Mouse (Mus musculus) layer of hippocampus, adult 8-10 months (tissue): ENCODE results near the gene Wdr89. TPM values are rescaled to one million over a fixed set of nuclear protein-coding genes. Genes with fewer than 3 reads are reported as not detected.
"Not testable (repeated sequence)": the region's sequence is repeated elsewhere in the genome, so short reads cannot be mapped to it uniquely, and the experiment has no call there.

ENCODE experiments used
- DNase-seq, 2 experiments: peaks; one replicate each; pipeline ENCODE4 v3.0.0; 2022; ENCODE audit warnings: low spot score in 2 of 2
- total RNA-seq, 4 experiments: library from RNA; stranded (reverse); gene quantifications; 2 replicates each; pipeline ENCODE4 v1.2.4; 2022

The Wdr89 gene
- 1 to 10 TPM; 3.3 to 4.0 (median 3.5) TPM for total RNA-seq

GRCm38 (mm10) chr12:75669258-75670106 is at the start of gene Wdr89:
Gene Wdr89 (minus strand): TSS chr12:75669537.
- peak; percentile 100 for DNase-seq

GRCm38 (mm10) chr12:75713596-75713995 is 44.3 kb upstream of the Wdr89 start:
- no peak for DNase-seq

GRCm38 (mm10) chr12:75712905-75713304 is 43.6 kb upstream of the Wdr89 start:
- DNase-seq, result not testable (repeated sequence)

GRCm38 (mm10) chr12:75710596-75711376 is 41.4 kb upstream of the Wdr89 start:
- no peak for DNase-seq

- DNase-seq, result no peak
Measured at GRCm38 (mm10) chr12:75709506-75709905, 40.2 kb upstream of the Wdr89 start.

- DNase-seq, result no peak
Measured at GRCm38 (mm10) chr12:75706670-75707069, 37.3 kb upstream of the Wdr89 start.

- DNase-seq, result no peak
Measured at GRCm38 (mm10) chr12:75702739-75703122, 33.4 kb upstream of the Wdr89 start.

- no peak for DNase-seq
Measured at GRCm38 (mm10) chr12:75702084-75702738, 32.9 kb upstream of the Wdr89 start.

GRCm38 (mm10) chr12:75701173-75702083 is 32.1 kb upstream of the Wdr89 start:
- DNase-seq, result no peak

GRCm38 (mm10) chr12:75698692-75699091 is 29.4 kb upstream of the Wdr89 start:
- no peak for DNase-seq

- not testable (repeated sequence) for DNase-seq
Measured at GRCm38 (mm10) chr12:75695845-75696244, 26.5 kb upstream of the Wdr89 start.

GRCm38 (mm10) chr12:75689003-75689402 is 19.7 kb upstream of the Wdr89 start:
- DNase-seq, result no peak

GRCm38 (mm10) chr12:75687314-75687713 is 18.0 kb upstream of the Wdr89 start:
- no peak for DNase-seq

- DNase-seq, result not testable (repeated sequence)
Measured at GRCm38 (mm10) chr12:75684026-75684425, 14.7 kb upstream of the Wdr89 start.

GRCm38 (mm10) chr12:75683598-75683997 is 14.3 kb upstream of the Wdr89 start:
- DNase-seq, result no peak

GRCm38 (mm10) chr12:75682842-75683241 is 13.5 kb upstream of the Wdr89 start:
- DNase-seq, result no peak

GRCm38 (mm10) chr12:75681101-75681500 is 11.8 kb upstream of the Wdr89 start:
- no peak for DNase-seq

GRCm38 (mm10) chr12:75678393-75678792 is 9.1 kb upstream of the Wdr89 start:
- no peak for DNase-seq

- no peak for DNase-seq
Measured at GRCm38 (mm10) chr12:75672630-75673029, 3.3 kb upstream of the Wdr89 start.

GRCm38 (mm10) chr12:75671759-75672315 is 2.5 kb upstream of the Wdr89 start:
- no peak for DNase-seq
